Mouse (Mus musculus) cerebellum, adult 2 months (tissue): ENCODE data around the gene Gpbp1l1.

Experiments
- CTCF ChIP-seq: fragments of 200-500 bp; IDR thresholded peaks from 2 replicates; pipeline ENCODE4 v1.5.1; 2011; ENCODE audit warnings: low read depth, mild to moderate bottlenecking, control low read depth, low read length, moderate library complexity, borderline replicate concordance; ENCODE audit not compliant: insufficient read depth
- POLR2A ChIP-seq: fragments of 200-500 bp; IDR thresholded peaks from 2 replicates; pipeline ENCODE4 v1.6.1; 2011; ENCODE audit warnings: low read length, control low read depth, borderline replicate concordance; ENCODE audit not compliant: insufficient read depth

DNA sequence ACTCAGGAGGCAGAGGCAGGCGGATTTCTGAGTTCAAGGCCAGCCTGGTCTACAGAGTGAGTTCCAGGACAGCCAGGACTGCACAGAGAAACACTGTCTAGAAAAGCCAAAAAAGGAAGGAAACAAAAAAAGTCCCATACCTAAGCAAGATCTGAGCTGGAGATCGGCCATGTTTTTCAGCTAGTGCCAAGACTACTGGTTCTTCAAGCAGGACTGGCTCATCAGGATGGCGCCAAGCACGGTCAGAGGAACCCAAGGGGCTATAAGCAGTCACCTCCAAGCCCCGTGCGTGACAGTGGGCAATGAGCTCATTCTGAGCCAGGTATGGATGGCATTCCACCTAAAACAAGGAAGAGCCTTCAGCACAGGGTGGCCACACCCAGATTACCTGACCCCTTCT, 81.4 kb downstream of the Gpbp1l1 start:
- TF ChIP-seq POLR2A (no peak), CTCF (no peak)
